Mouse (Mus musculus) liver, embryonic 12.5 days (tissue): ENCODE measurements around the gene Cdkn3. TPM values are rescaled to one million over a fixed set of nuclear protein-coding genes. Genes with fewer than 3 reads are reported as not detected.
A peak's percentile ranks its signal among the peaks of the same experiment; 100 is the strongest.
"Not testable (repeated sequence)": the region's sequence is repeated elsewhere in the genome, so short reads cannot be mapped to it uniquely, and the experiment has no call there.

ENCODE experiments used
- ATAC-seq: fragments of 200-750 bp; cut with Nextera tagmentation; 2 replicates; pipeline ENCODE4 v1.8.0; 2017; ENCODE audit warnings: moderate number of reproducible peaks, mild to moderate bottlenecking, moderate library complexity
- H3K27ac ChIP-seq: fragments of 300-500 bp; sonication (generic); 2 replicates; pipeline ENCODE4 v1.5.1; 2016; ENCODE audit warnings: mild to moderate bottlenecking
- H3K27me3 ChIP-seq: fragments of 300-500 bp; sonication (generic); replicated peaks from 2 replicates; pipeline ENCODE4 v1.6.1; 2016; ENCODE audit warnings: mild to moderate bottlenecking, moderate library complexity
- H3K36me3 ChIP-seq: fragments of 300-500 bp; sonication (generic); 2 replicates; pipeline ENCODE4 v1.6.1; 2016; ENCODE audit warnings: mild to moderate bottlenecking, moderate library complexity
- H3K4me1 ChIP-seq: fragments of 300-500 bp; sonication (generic); 2 replicates; pipeline ENCODE4 v1.6.1; 2016
- H3K4me2 ChIP-seq: fragments of 300-500 bp; sonication (generic); 2 replicates; pipeline ENCODE4 v1.6.1; 2016; ENCODE audit warnings: mild to moderate bottlenecking, moderate library complexity
- H3K4me3 ChIP-seq: fragments of 300-500 bp; sonication (generic); 2 replicates; pipeline ENCODE4 v1.5.1; 2016; ENCODE audit warnings: mild to moderate bottlenecking, moderate library complexity
- H3K9ac ChIP-seq: fragments of 300-500 bp; sonication (generic); 2 replicates; pipeline ENCODE4 v1.6.1; 2016; ENCODE audit warnings: mild to moderate bottlenecking, moderate library complexity
- H3K9me3 ChIP-seq: fragments of 300-500 bp; sonication (generic); replicated peaks from 2 replicates; pipeline ENCODE4 v1.6.1; 2016; ENCODE audit warnings: mild to moderate bottlenecking, moderate library complexity
- WGBS: fragments of 180-500 bp; shearing (Covaris S2); methylation state at CpG from one replicate; pipeline ENCODE4 v1.1.7; 2016; ENCODE audit not compliant: insufficient replicate concordance; 5-methylcytosine and 5-hydroxymethylcytosine counted together
- polyA plus RNA-seq: library from polyadenylated mRNA; unstranded; fragments of >200 nt; fragmentation: Nextera tagmentation; extraction: Ambion mirVana; gene quantifications from 2 replicates; pipeline ENCODE4 v1.2.1, GENCODE M21; 2016

Gene Cdkn3
- polyA plus RNA-seq: 98.8 and 99.0 TPM in 2 replicates

DNA sequence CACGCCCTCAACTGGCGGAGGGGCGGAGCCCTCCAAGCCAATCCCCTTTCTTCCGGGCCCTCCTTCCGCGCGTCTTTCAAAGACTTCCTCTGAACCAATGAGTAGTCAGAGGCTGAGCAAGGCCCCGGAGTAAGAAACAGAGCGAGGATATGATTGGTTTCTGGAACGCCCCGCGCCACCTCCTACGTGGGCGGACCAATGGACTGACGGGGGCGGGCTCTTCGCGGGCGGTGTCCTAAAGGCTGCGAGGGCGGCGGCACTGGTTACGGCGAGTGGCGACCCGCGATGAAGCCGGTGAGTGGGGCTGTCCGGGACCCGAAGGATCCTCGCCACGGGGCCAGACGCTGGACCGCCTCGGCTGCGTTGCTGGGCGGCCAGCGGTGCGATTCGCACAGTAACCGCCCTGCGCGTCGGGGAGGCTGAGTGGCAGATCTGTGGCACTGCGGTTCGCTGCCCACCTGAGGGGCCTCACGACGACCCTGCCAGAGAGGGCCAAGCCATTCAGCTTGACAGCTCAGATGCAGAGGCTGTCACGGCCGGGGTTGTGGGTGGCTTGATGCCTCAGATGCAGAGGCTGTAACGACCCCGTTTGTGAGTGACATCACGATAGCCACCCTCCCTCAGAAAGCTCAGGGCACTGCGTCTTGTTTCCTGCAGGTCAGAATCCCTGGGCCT is at the start of gene Cdkn3:
TSS of gene Cdkn3 (plus strand) at position 187 of the 675 bp plus-strand sequence.
- H3K9me3 ChIP-seq: no peaks in the 10 kb centered on the region
- H3K4me3 ChIP-seq: peak within 1 kb of the TSS; percentile 86
- ATAC-seq: peak; percentile 99
- peaks cover 19% of the 10 kb centered on the region for H3K4me1 ChIP-seq
- H3K4me2 ChIP-seq: peak within 1 kb of the TSS; percentile 82
- H3K9ac ChIP-seq: peak within 1 kb of the TSS; percentile 96
- peak within 1 kb of the TSS; percentile 85 for H3K27ac ChIP-seq
- no peaks in the 10 kb centered on the region for H3K27me3 ChIP-seq
- under 1% methylated on average over 54 of the region's 54 CpGs for WGBS
- H3K36me3 ChIP-seq: peaks cover 25% of the 10 kb centered on the region

DNA sequence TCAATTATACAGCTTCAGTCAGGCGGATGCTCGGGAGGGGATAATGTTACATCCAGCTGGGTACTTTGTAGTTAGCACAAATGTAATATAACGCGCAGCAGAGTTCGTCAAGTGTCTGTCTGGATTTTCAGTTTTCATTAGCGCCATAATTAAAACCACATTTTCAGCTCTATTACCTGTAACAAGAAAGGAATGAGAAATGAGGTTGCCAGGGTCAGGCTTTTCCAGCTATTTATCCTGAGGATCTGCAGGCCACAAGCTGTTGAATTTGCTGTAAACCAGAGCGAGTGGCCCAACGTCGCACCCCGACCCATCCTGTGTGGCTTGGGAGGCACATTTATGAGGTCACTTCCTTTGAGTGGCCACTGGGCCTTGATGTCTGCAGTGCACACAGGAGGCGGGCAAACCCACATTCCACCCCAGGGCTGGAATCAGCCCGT is 41.8 kb upstream of the Cdkn3 start:
- Histone ChIP-seq H3K27ac (no peak overlapping the region), H3K9ac (no peak overlapping the region), H3K36me3 (no peaks in the 10 kb centered on the region), H3K9me3 (no peaks in the 10 kb centered on the region), H3K27me3 (no peaks in the 10 kb centered on the region), H3K4me1 (no peaks in the 10 kb centered on the region), H3K4me3 (no peak overlapping the region), H3K4me2 (no peak overlapping the region)
- 63% methylated on average over 12 of the region's 12 CpGs for WGBS
- ATAC-seq: no peak

DNA sequence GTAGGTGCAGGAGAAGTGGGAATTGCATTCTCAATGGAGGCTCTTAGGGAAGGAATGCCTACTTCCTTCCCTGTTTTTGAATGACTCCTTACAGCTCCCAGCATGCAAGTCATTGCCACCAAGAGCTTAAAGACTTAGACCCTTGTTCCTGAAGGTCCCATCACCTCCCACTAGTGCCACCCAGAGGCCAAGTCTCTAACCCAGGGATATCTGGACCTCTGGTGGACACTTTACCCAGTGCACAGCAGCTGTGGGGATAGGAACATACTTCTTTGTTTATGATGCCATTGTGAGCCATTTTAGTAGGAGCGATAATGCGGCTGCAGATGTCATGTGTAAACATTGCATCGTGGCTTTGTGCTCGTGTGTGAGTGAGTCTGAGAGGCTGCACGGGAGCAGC is 38.3 kb upstream of the Cdkn3 start:
- no peak overlapping the region for H3K27ac ChIP-seq
- H3K9ac ChIP-seq: no peak overlapping the region
- no peak for ATAC-seq
- H3K4me3 ChIP-seq: no peak overlapping the region
- WGBS: 64% methylated on average over 5 of the region's 5 CpGs
- no peaks in the 10 kb centered on the region for H3K9me3 ChIP-seq
- H3K36me3 ChIP-seq: no peaks in the 10 kb centered on the region
- no peak overlapping the region for H3K4me2 ChIP-seq
- H3K27me3 ChIP-seq: no peaks in the 10 kb centered on the region
- no peaks in the 10 kb centered on the region for H3K4me1 ChIP-seq

GRCm38 (mm10) chr14:46723828-46724227 is 36.5 kb upstream of the Cdkn3 start:
- Histone ChIP-seq H3K4me2 (no peak overlapping the region), H3K4me3 (no peak overlapping the region), H3K9ac (no peak overlapping the region), H3K27ac (no peak overlapping the region), H3K27me3 (no peaks in the 10 kb centered on the region), H3K9me3 (no peaks in the 10 kb centered on the region), H3K36me3 (no peaks in the 10 kb centered on the region), H3K4me1 (no peaks in the 10 kb centered on the region)
- no peak for ATAC-seq
- WGBS: 29% methylated on average over 3 of the region's 3 CpGs

DNA sequence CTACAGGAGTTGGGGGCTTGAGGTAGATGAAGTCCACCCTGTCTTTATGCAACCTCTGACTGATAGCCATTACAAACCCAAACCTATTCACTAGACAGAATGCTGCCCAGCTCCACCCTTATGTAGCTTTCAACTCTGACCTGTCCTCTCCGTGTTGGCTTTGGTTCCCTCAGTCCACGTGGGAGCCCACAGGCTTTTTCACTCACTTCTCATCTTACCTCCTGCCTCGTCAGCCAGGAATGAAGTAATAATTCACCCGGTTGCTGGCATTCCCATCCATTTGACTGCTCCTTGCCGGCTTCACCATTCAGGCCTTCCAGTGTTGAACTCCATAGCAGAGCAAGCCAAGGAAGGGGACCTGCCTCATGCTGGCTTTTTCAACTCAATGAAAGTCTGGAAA is 35.4 kb upstream of the Cdkn3 start:
- no peak overlapping the region for H3K9ac ChIP-seq
- no peak for ATAC-seq
- no peak overlapping the region for H3K4me3 ChIP-seq
- no peaks in the 10 kb centered on the region for H3K36me3 ChIP-seq
- H3K27ac ChIP-seq: no peak overlapping the region
- H3K9me3 ChIP-seq: no peaks in the 10 kb centered on the region
- WGBS: 56% methylated on average over 5 of the region's 5 CpGs
- no peaks in the 10 kb centered on the region for H3K27me3 ChIP-seq
- H3K4me2 ChIP-seq: no peak overlapping the region
- no peaks in the 10 kb centered on the region for H3K4me1 ChIP-seq

DNA sequence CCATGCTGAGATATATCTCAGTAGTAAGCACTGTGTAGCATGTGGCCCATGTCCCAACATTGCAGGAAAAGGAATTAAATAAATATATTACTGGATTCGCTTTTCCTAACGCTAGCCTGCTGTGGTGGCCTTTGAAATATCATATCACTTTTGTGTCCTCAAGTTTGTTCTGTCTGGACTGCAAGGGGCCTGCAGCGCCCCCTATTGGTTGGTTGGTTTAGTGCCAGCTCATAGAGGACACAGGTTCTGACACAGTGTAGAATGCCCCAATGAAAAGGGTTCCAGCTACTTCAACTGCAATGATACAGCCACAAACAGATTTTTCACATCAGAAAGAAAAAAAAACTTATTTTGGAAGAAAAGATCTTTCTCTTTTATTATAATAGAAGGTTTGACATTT is 34.6 kb upstream of the Cdkn3 start:
- no peak for ATAC-seq
- no peaks in the 10 kb centered on the region for H3K9me3 ChIP-seq
- no peak overlapping the region for H3K27ac ChIP-seq
- H3K4me2 ChIP-seq: no peak overlapping the region
- H3K4me3 ChIP-seq: no peak overlapping the region
- no peaks in the 10 kb centered on the region for H3K4me1 ChIP-seq
- no peaks in the 10 kb centered on the region for H3K36me3 ChIP-seq
- H3K9ac ChIP-seq: no peak overlapping the region
- 54% methylated on average over 3 of the region's 3 CpGs for WGBS
- no peaks in the 10 kb centered on the region for H3K27me3 ChIP-seq

DNA sequence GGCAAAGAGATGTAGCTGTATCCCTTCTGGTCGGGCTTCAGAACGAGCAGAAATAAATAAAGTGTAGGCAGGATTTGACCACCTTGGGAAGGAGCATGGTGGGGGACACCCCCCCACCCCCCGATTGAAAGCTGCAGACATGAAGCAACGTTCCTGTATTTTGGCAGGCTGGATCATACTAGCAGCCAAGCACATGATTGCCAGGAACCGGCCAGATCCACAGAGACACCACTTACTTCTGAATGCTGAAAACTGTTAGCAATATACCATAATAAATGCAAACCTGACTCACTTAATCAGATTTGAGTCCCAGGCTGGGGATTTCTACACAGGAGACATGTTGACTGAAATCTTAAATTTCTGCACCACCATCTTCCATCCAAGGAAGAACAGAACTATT is 26.1 kb upstream of the Cdkn3 start:
- Histone ChIP-seq H3K4me3 (no peak overlapping the region), H3K27me3 (no peaks in the 10 kb centered on the region), H3K4me1 (no peaks in the 10 kb centered on the region), H3K9me3 (no peaks in the 10 kb centered on the region), H3K9ac (no peak overlapping the region), H3K4me2 (no peak overlapping the region), H3K36me3 (no peaks in the 10 kb centered on the region), H3K27ac (no peak overlapping the region)
- 62% methylated on average over 5 of the region's 5 CpGs for whole genome bisulfite sequencing
- no peak for ATAC-seq

DNA sequence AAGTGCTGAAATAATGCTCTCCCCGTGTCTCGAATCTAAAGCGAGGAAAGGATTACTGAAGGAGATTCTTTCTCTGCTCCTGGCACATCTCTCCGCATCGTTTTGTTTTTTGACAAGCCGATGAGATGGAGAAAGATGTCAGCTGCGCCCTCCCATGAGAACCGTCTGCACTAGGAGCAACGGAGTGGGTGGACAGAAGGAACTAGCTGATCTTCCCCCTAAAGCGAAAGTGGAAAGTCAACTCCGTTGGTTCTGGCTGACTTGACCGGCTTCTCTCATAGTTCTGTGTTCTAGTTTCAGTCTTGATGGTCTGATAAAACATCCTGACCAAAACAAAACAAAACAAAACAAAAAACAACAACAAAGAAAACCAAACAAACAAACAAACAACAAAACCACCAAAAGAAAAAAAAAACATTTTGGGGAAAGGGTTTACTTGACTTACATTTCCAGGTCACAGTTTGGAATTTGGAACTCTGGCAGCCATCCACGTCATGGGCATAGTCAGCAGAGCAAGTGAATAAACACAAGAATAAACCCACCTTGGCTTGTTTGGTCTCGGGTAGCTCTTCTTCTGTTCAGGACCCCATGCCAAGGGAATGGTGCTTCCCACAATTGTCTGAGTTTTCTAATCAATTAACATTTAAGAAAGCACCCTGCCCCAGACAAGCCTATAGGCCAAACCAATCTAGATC is 25.4 kb upstream of the Cdkn3 start:
- no peaks in the 10 kb centered on the region for H3K36me3 ChIP-seq
- H3K27me3 ChIP-seq: no peaks in the 10 kb centered on the region
- WGBS: 72% methylated on average over 14 of the region's 14 CpGs
- H3K9me3 ChIP-seq: no peaks in the 10 kb centered on the region
- no peaks in the 10 kb centered on the region for H3K4me1 ChIP-seq
- H3K4me2 ChIP-seq: no peak overlapping the region
- H3K4me3 ChIP-seq: no peak overlapping the region
- H3K27ac ChIP-seq: no peak overlapping the region
- no peak overlapping the region for H3K9ac ChIP-seq
- ATAC-seq: no peak

DNA sequence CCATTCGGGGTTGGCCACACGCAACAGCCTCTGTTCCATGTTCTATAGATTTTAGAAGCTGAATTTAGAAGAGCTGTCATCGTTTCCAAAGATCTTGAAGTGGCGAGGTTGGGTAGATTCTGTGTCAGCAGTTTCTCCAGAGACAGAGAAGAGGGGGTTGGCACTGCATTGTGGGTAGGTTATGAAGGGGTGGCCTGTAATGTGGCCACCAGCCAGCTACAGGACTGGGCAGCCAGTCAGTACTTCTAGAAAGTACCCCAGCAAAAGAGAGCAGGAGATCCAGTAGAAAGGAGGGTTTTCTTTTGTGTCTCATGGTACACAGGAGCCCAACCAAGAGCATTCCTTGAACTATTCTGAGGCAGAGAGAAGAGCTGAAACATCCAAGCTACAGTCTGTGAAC is 24.0 kb upstream of the Cdkn3 start:
- ATAC-seq: no peak
- Histone ChIP-seq H3K9me3 (no peaks in the 10 kb centered on the region), H3K4me3 (no peak overlapping the region), H3K27ac (no peak overlapping the region), H3K27me3 (no peaks in the 10 kb centered on the region), H3K36me3 (no peaks in the 10 kb centered on the region), H3K4me2 (no peak overlapping the region), H3K9ac (no peak overlapping the region), H3K4me1 (no peaks in the 10 kb centered on the region)
- WGBS: 69% methylated on average over 4 of the region's 4 CpGs

GRCm38 (mm10) chr14:46737346-46737745 is 23.0 kb upstream of the Cdkn3 start:
- not testable (repeated sequence) for ATAC-seq, H3K27me3 ChIP-seq, H3K4me3 ChIP-seq, H3K9me3 ChIP-seq, H3K27ac ChIP-seq, H3K4me2 ChIP-seq, H3K36me3 ChIP-seq, H3K9ac ChIP-seq, H3K4me1 ChIP-seq

GRCm38 (mm10) chr14:46742674-46743073 is 17.7 kb upstream of the Cdkn3 start:
- no peaks in the 10 kb centered on the region for H3K36me3 ChIP-seq
- H3K4me3 ChIP-seq: no peak overlapping the region
- no peak overlapping the region for H3K9ac ChIP-seq
- H3K4me1 ChIP-seq: no peaks in the 10 kb centered on the region
- H3K9me3 ChIP-seq: no peaks in the 10 kb centered on the region
- no peaks in the 10 kb centered on the region for H3K27me3 ChIP-seq
- 68% methylated on average over 2 of the region's 2 CpGs for WGBS
- H3K27ac ChIP-seq: no peak overlapping the region
- no peak overlapping the region for H3K4me2 ChIP-seq
- no peak for ATAC-seq

- H3K27me3 ChIP-seq: no peaks in the 10 kb centered on the region
- H3K36me3 ChIP-seq: no peaks in the 10 kb centered on the region
- H3K4me3 ChIP-seq: no peak overlapping the region
- 82% methylated on average over 8 of the region's 8 CpGs for WGBS
- no peak for ATAC-seq
- no peak overlapping the region for H3K9ac ChIP-seq
- H3K4me1 ChIP-seq: no peaks in the 10 kb centered on the region
- no peak overlapping the region for H3K27ac ChIP-seq
- H3K4me2 ChIP-seq: no peak overlapping the region
- no peaks in the 10 kb centered on the region for H3K9me3 ChIP-seq
These were observed 14.9 kb upstream of the Cdkn3 start for GRCm38 (mm10) chr14:46745413-46745812.

GRCm38 (mm10) chr14:46754371-46754770 is 6.0 kb upstream of the Cdkn3 start:
- H3K27ac ChIP-seq, H3K36me3 ChIP-seq: not testable (repeated sequence)

More at GRCm38 (mm10) chr14:46754371-46754770, 6.0 kb upstream of the Cdkn3 start:
- H3K9ac ChIP-seq, H3K4me3 ChIP-seq, H3K4me2 ChIP-seq, ATAC-seq, H3K4me1 ChIP-seq, H3K27me3 ChIP-seq, H3K9me3 ChIP-seq: not testable (repeated sequence)
- WGBS: 47% methylated on average over 10 of the region's 10 CpGs
